Mouse (Mus musculus): ENCODE results near the gene Cdh4.

GRCm38 (mm10) chr2:179578842-179579241 lies 136.6 kb downstream of the Cdh4 start:
- TF ChIP-seq POLR2A (IDR thresholded peaks at IDR 0.05; ENCODE audit: borderline replicate concordance, extremely low read depth, insufficient read depth, insufficient read length, poor library complexity, severe bottlenecking) (no peak), CTCF (IDR thresholded peaks at IDR 0.05; ENCODE audit: borderline replicate concordance, extremely low read depth, insufficient read depth, insufficient read length) (no peak)

Data from brain, embryonic 14.5 days (tissue).